Mouse (Mus musculus) MEL (cell line): ENCODE data around the gene Tbc1d24. TPM values are rescaled to one million over a fixed set of nuclear protein-coding genes. Genes with fewer than 3 reads are reported as not detected.

Experiments used
- DNase-seq: peaks from one replicate; pipeline ENCODE4 v3.0.0; 2011; ENCODE audit warnings: low read depth, low spot score
- H3K27ac ChIP-seq: 2 replicates; pipeline ENCODE4 v1.5.1; 2012; ENCODE audit warnings: low read depth, mild to moderate bottlenecking, control low read depth, low read length, moderate library complexity; ENCODE audit not compliant: control insufficient read depth
- H3K27me3 ChIP-seq, 2 experiments: fragments of 150-350 bp in 1 of 2; sonication (generic) in 1 of 2; 2 replicates each; pipeline ENCODE4 v1.6.1; 2012; ENCODE audit warnings: low read length in 2 of 2, mild to moderate bottlenecking in 2 of 2, improper control_type of control experiment in 1 of 2, moderate library complexity in 1 of 2; ENCODE audit not compliant: insufficient read depth in 2 of 2, control insufficient read depth in 1 of 2
- H3K36me3 ChIP-seq, 2 experiments: 2 replicates each; pipeline ENCODE4 v1.6.1; 2012 to 2014; ENCODE audit warnings: low read length in 2 of 2, improper control_type of control experiment in 1 of 2, inconsistent platforms in 1 of 2, mild to moderate bottlenecking in 1 of 2; ENCODE audit not compliant: insufficient read depth in 2 of 2, control insufficient read depth in 1 of 2
- H3K4me1 ChIP-seq, 2 experiments: fragments of 150-350 bp in 1 of 2; sonication (generic) in 1 of 2; 2 replicates each; pipeline ENCODE4 v1.6.1; 2012; ENCODE audit warnings: low read length in 2 of 2, improper control_type of control experiment in 1 of 2, mild to moderate bottlenecking in 1 of 2; ENCODE audit not compliant: insufficient read depth in 2 of 2, control insufficient read depth in 1 of 2
- H3K4me3 ChIP-seq, 2 experiments: fragments of 150-350 bp in 1 of 2; sonication (generic) in 1 of 2; 2 replicates each; pipeline ENCODE4 v1.5.1; 2012; ENCODE audit warnings: low read depth in 2 of 2, low read length in 2 of 2, mild to moderate bottlenecking in 2 of 2, moderate library complexity in 2 of 2, control low read depth in 1 of 2, improper control_type of control experiment in 1 of 2; ENCODE audit not compliant: control insufficient read depth in 1 of 2, insufficient read depth in 1 of 2
- H3K79me2 ChIP-seq: 2 replicates; pipeline ENCODE4 v1.6.1; 2012; ENCODE audit warnings: mild to moderate bottlenecking, low read length, moderate library complexity; ENCODE audit not compliant: control insufficient read depth, poor library complexity, insufficient read depth
- H3K9ac ChIP-seq: 2 replicates; pipeline ENCODE4 v1.6.1; 2012; ENCODE audit warnings: low read depth, mild to moderate bottlenecking, control low read depth, low read length, moderate library complexity; ENCODE audit not compliant: control insufficient read depth, poor library complexity, severe bottlenecking
- H3K9me3 ChIP-seq: fragments of 150-350 bp; sonication (generic); replicated peaks from 2 replicates; pipeline ENCODE4 v1.6.1; 2012; ENCODE audit warnings: mild to moderate bottlenecking, low read length, improper control_type of control experiment, moderate library complexity; ENCODE audit not compliant: insufficient read depth
- CHD1 ChIP-seq: IDR thresholded peaks from 2 replicates; pipeline ENCODE4 v1.6.1; 2012; ENCODE audit warnings: low read depth, mild to moderate bottlenecking, inconsistent platforms, low read length, improper control_type of control experiment
- CHD2 ChIP-seq: IDR thresholded peaks from 2 replicates; pipeline ENCODE4 v1.6.1; 2011; ENCODE audit warnings: low read length, improper control_type of control experiment
- CTCF ChIP-seq, 3 experiments: IDR thresholded peaks in 2 of 3; conservative IDR thresholded peaks in 1 of 3; 2 replicates each; pipeline ENCODE4 v1.5.1; 2011 to 2012; ENCODE audit warnings: low read length in 3 of 3, low read depth in 2 of 3, mild to moderate bottlenecking in 2 of 3, improper control_type of control experiment in 1 of 3, inconsistent platforms in 1 of 3, mixed read lengths in 1 of 3, moderate library complexity in 1 of 3; ENCODE audit not compliant: control insufficient read depth in 1 of 3, insufficient read depth in 1 of 3, poor library complexity in 1 of 3, severe bottlenecking in 1 of 3
- EP300 ChIP-seq, 2 experiments: IDR thresholded peaks; 2 replicates each; pipeline ENCODE4 v1.6.1; 2011; ENCODE audit warnings: improper control_type of control experiment in 2 of 2, low read length in 2 of 2, low read depth in 1 of 2, mild to moderate bottlenecking in 1 of 2
- JUND ChIP-seq: IDR thresholded peaks from 2 replicates; pipeline ENCODE4 v1.6.1; 2011; ENCODE audit warnings: low read depth, mild to moderate bottlenecking, improper control_type of control experiment, low read length
- MAX ChIP-seq: IDR thresholded peaks from 2 replicates; pipeline ENCODE4 v1.6.1; 2011; ENCODE audit warnings: low read length, improper control_type of control experiment
- MXI1 ChIP-seq: IDR thresholded peaks from 2 replicates; pipeline ENCODE4 v1.6.1; 2011; ENCODE audit warnings: mild to moderate bottlenecking, low read depth, low read length, improper control_type of control experiment
- NRF1 ChIP-seq: IDR thresholded peaks from 2 replicates; pipeline ENCODE4 v1.6.1; 2014; ENCODE audit warnings: low read depth, mild to moderate bottlenecking, inconsistent platforms, low read length, improper control_type of control experiment, moderate library complexity; ENCODE audit not compliant: poor library complexity, insufficient read depth, severe bottlenecking
- POLR2AphosphoS2 ChIP-seq: IDR thresholded peaks from 2 replicates; pipeline ENCODE4 v1.6.1; 2011; ENCODE audit warnings: low read length, improper control_type of control experiment
- POLR2AphosphoS5 ChIP-seq: IDR thresholded peaks from 2 replicates; pipeline ENCODE4 v1.6.1; 2012; ENCODE audit warnings: low read depth, borderline replicate concordance, mild to moderate bottlenecking, inconsistent platforms, low read length, moderate library complexity, mixed read lengths
- SIN3A ChIP-seq: IDR thresholded peaks from 2 replicates; pipeline ENCODE4 v1.6.1; 2012; ENCODE audit warnings: low read length, improper control_type of control experiment, inconsistent platforms
- SMC3 ChIP-seq: IDR thresholded peaks from 2 replicates; pipeline ENCODE4 v1.6.1; 2011; ENCODE audit warnings: low read depth, low read length, improper control_type of control experiment
- TAL1 ChIP-seq: IDR thresholded peaks from 2 replicates; pipeline ENCODE4 v1.6.1; 2012; ENCODE audit warnings: mild to moderate bottlenecking, inconsistent platforms, low read length, moderate library complexity, mixed read lengths
- UBTF ChIP-seq: IDR thresholded peaks from 2 replicates; pipeline ENCODE4 v1.6.1; 2012; ENCODE audit warnings: low read depth, mild to moderate bottlenecking, inconsistent platforms, low read length, improper control_type of control experiment, moderate library complexity, borderline replicate concordance; ENCODE audit not compliant: insufficient read depth
- USF1 ChIP-seq: IDR thresholded peaks from 2 replicates; pipeline ENCODE4 v1.6.1; 2014; ENCODE audit warnings: low read depth, mild to moderate bottlenecking, inconsistent platforms, low read length, improper control_type of control experiment, moderate library complexity
- ZNF384 ChIP-seq: IDR thresholded peaks from 2 replicates; pipeline ENCODE4 v1.6.1; 2012; ENCODE audit warnings: low read depth, mild to moderate bottlenecking, inconsistent platforms, low read length, improper control_type of control experiment
- polyA plus RNA-seq, 2 experiments: library from polyadenylated mRNA; stranded (reverse) in 1 of 2; unstranded in 1 of 2; fragments of >175 nt in 1 of 2; fragments of >200 nt in 1 of 2; gene quantifications; 2 replicates each; pipeline versions ENCODE4 v1.2.1 to v1.2.4; 2012; ENCODE audit warnings: low replicate concordance in 2 of 2, low read depth in 1 of 2; ENCODE audit not compliant: insufficient read length in 2 of 2, insufficient read depth in 1 of 2, missing spikeins in 1 of 2
- total RNA-seq: library from RNA; depleted of rRNA; stranded (reverse); fragments of 300-350 nt; gene quantifications from 2 replicates; pipeline ENCODE4 v1.2.3, GENCODE M21; 2012

The Tbc1d24 gene
- total and polyA plus RNA-seq, 3 experiments: 24.3 to 34.2 (median 27.3) TPM

- Histone ChIP-seq H3K4me3 (peak overlapping the region; percentile 81 to 88), H3K9me3 (no peaks in the 10 kb centered on the region), H3K27me3 (no peaks in the 10 kb centered on the region), H3K4me1 (peaks cover 11 to 33% of the 10 kb centered on the region in 2 experiments), H3K9ac (peak overlapping the region; percentile 96)
- no peak for DNase-seq
- TF ChIP-seq SIN3A: no peak
- no peak for TF ChIP-seq MAX
- no peak for TF ChIP-seq CHD1
- no peak for TF ChIP-seq ZNF384
- no peak for TF ChIP-seq NRF1
- TF ChIP-seq POLR2AphosphoS5: no peak
- TF ChIP-seq CHD2: no peak
- TF ChIP-seq JUND: no peak
- no peak for TF ChIP-seq USF1
- no peak for TF ChIP-seq CTCF (IDR thresholded peaks at IDR 0.05 in 2 of 3, conservative IDR thresholded peaks at IDR 0.05 in 1 of 3; ENCODE audit: control insufficient read depth in 1 of 3, insufficient read depth in 1 of 3, low read depth in 2 of 3, low read length in 3 of 3, poor library complexity in 1 of 3, severe bottlenecking in 1 of 3)
- TF ChIP-seq, all 39 proteins: peak for 0
- Histone ChIP-seq H3K27ac (peak overlapping the region; percentile 52), H3K36me3 (peaks cover 4 to 28% of the 10 kb centered on the region in 2 experiments), H3K79me2 (peaks cover 35% of the 10 kb centered on the region)
Measured at GRCm38 (mm10) chr17:24167891-24168505, 37.4 kb downstream of the Tbc1d24 start.

- H3K27me3 ChIP-seq: no peaks in the 10 kb centered on the region
- DNase-seq: peak; percentile 45
- TF ChIP-seq MXI1: no peak
- TF ChIP-seq CTCF (IDR thresholded peaks at IDR 0.05 in 2 of 3, conservative IDR thresholded peaks at IDR 0.05 in 1 of 3; ENCODE audit: control insufficient read depth in 1 of 3, insufficient read depth in 1 of 3, low read depth in 2 of 3, low read length in 3 of 3, poor library complexity in 1 of 3, severe bottlenecking in 1 of 3): no peak
- no peak for TF ChIP-seq TAL1
- no peak for TF ChIP-seq UBTF
- no peak for TF ChIP-seq ZNF384
- TF ChIP-seq SMC3: no peak
- no peak for TF ChIP-seq SIN3A
- TF ChIP-seq EP300 (IDR thresholded peaks at IDR 0.05; ENCODE audit: low read depth in 1 of 2, low read length in 2 of 2): no peak
- no peak for TF ChIP-seq POLR2AphosphoS2
- TF ChIP-seq, all 39 proteins: peak for 0
- H3K9me3 ChIP-seq: no peaks in the 10 kb centered on the region
- peaks cover 11 to 35% of the 10 kb centered on the region in 2 experiments for H3K4me1 ChIP-seq
- H3K27ac ChIP-seq: 0 out of 2 replicates have a peak overlapping the region, but pooled peaks have one; percentile 24
- H3K36me3 ChIP-seq: peaks cover 4 to 28% of the 10 kb centered on the region in 2 experiments
- no peak overlapping the region; the same call in 1 of the 2 replicates for H3K9ac ChIP-seq
- no peak overlapping the region for H3K4me3 ChIP-seq
- H3K79me2 ChIP-seq: peaks cover 38% of the 10 kb centered on the region
Measured at GRCm38 (mm10) chr17:24167120-24167519, 38.2 kb downstream of the Tbc1d24 start.
